Mouse (Mus musculus) induced T-regulatory cell, adult 2 months (primary cell): ENCODE results near the gene Jmjd1c.

Experiments
- DNase-seq: peaks from one replicate; pipeline ENCODE4 v3.0.0-alpha.2; 2012; ENCODE audit warnings: low read depth

The Jmjd1c gene

DNA sequence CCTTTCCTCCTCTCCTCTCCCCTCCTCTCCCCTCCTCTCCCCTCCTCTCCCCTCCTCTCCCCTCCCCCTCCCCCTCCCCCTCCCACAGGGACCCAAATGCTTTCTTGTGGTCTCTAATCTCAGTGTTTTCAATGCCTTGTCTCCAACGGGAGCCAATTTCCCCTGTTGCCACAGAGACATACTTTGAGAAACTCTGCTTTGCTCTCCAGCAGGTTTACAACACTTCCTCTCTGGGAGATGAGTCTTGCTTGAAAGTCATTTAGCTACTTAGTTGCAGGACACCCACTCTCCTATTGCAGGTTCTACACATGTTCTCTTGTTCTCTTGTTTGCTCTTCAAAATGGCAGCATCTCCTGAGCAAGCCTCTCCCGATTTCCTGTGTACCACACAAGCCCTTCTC lies 206.4 kb downstream of the Jmjd1c start:
- no peak for DNase-seq
